Mouse (Mus musculus) embryonic facial prominence, embryonic 14.5 days (tissue): ENCODE measurements around the gene Slc25a43. TPM values are rescaled to one million over a fixed set of nuclear protein-coding genes. Genes with fewer than 3 reads are reported as not detected.

ENCODE experiments used
- ATAC-seq: fragments of 200-750 bp; cut with Nextera tagmentation; 2 replicates; pipeline ENCODE4 v1.8.0; 2017; ENCODE audit warnings: low read depth, moderate number of reproducible peaks, moderate TSS enrichment
- DNase-seq: peaks from one replicate; pipeline ENCODE4 v3.0.0-alpha.2; 2015; ENCODE audit warnings: low spot score
- H3K27ac ChIP-seq: fragments of 300-500 bp; sonication (generic); replicated peaks from 2 replicates; pipeline ENCODE4 v1.5.1; 2014; ENCODE audit warnings: low read depth, mild to moderate bottlenecking, low read length, moderate library complexity
- H3K27me3 ChIP-seq: fragments of 300-500 bp; sonication (generic); replicated peaks from 2 replicates; pipeline ENCODE4 v1.6.1; 2014; ENCODE audit warnings: low read length; ENCODE audit not compliant: control insufficient read depth, insufficient read depth
- H3K36me3 ChIP-seq: fragments of 300-500 bp; sonication (generic); 2 replicates; pipeline ENCODE4 v1.6.1; 2014; ENCODE audit warnings: low read length, mixed read lengths; ENCODE audit not compliant: control insufficient read depth, insufficient read depth
- H3K4me1 ChIP-seq: fragments of 300-500 bp; sonication (generic); 2 replicates; pipeline ENCODE4 v1.6.1; 2014; ENCODE audit warnings: antibody characterized with exemption, low read length; ENCODE audit not compliant: control insufficient read depth, insufficient read depth
- H3K4me2 ChIP-seq: fragments of 300-500 bp; sonication (generic); 2 replicates; pipeline ENCODE4 v1.6.1; 2014; ENCODE audit warnings: low read depth, mild to moderate bottlenecking, low read length, moderate library complexity, mixed read lengths
- H3K4me3 ChIP-seq: fragments of 300-500 bp; sonication (generic); 2 replicates; pipeline ENCODE4 v1.5.1; 2014; ENCODE audit warnings: low read depth, mild to moderate bottlenecking, low read length
- H3K9ac ChIP-seq: fragments of 300-500 bp; sonication (generic); 2 replicates; pipeline ENCODE4 v1.6.1; 2014; ENCODE audit warnings: low read depth, mild to moderate bottlenecking, low read length, moderate library complexity, mixed read lengths
- H3K9me3 ChIP-seq: fragments of 300-500 bp; sonication (generic); 2 replicates; pipeline ENCODE4 v1.6.1; 2016; ENCODE audit warnings: low read length; ENCODE audit not compliant: control insufficient read depth
- WGBS: fragments of 180-500 bp; shearing (Covaris S2); extraction: QIAGEN DNeasy Blood & Tissue Kit; methylation state at CpG from one replicate; pipeline ENCODE4 v1.1.7; 2014; 5-methylcytosine and 5-hydroxymethylcytosine counted together
- polyA plus RNA-seq: library from polyadenylated mRNA; unstranded; fragments of >200 nt; fragmentation: Nextera tagmentation; extraction: Ambion mirVana; gene quantifications from 2 replicates; pipeline ENCODE4 v1.2.1, GENCODE M21; 2014

The Slc25a43 gene
- polyA plus RNA-seq, result 1.5 and 1.9 TPM in 2 replicates

DNA sequence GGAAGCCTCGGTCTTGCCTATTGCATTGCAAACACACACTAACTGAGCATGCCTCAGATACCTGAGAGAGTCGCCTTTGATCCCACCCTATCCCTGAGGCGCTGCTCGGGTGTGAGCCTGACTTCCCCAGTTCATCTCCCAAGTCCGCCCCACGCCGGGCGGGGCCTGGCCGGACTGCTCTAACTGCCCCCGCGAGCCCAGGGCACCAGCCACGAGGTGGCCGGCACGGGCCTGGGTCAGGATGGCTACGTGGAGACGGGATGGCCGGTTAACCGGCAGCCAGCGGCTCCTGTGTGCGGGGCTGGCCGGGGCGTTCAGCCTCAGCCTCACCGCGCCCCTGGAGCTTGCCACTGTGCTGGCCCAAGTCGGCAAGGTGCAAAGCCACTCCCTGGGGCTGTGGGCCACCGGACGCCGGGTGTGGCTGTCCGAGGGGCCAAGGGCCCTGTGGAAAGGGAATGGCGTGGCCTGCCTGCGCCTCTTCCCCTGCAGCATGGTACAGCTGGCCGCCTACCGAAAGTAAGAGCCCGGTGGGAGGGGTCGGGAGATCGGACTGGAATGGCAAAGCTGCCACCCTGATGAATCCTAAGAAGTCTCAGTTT, at the start of gene Slc25a43:
Gene Slc25a43 (plus strand): TSS at position 157 of the 599 bp plus-strand sequence.
- peak within 1 kb of the TSS; percentile 39 for H3K4me3 ChIP-seq
- H3K9ac ChIP-seq, result peak within 1 kb of the TSS; percentile 70
- no peaks in the 10 kb centered on the region for H3K4me1 ChIP-seq
- no peaks in the 10 kb centered on the region for H3K9me3 ChIP-seq
- DNase-seq, result no peak
- peak within 1 kb of the TSS; percentile 69 for H3K4me2 ChIP-seq
- no peaks in the 10 kb centered on the region for H3K27me3 ChIP-seq
- no peaks in the 10 kb centered on the region for H3K36me3 ChIP-seq
- 17% methylated on average over 9 of the region's 36 CpGs for WGBS
- ATAC-seq, result peak; percentile 33; the same call in 1 of the 2 replicates
- no peak within 1 kb of the TSS for H3K27ac ChIP-seq

DNA sequence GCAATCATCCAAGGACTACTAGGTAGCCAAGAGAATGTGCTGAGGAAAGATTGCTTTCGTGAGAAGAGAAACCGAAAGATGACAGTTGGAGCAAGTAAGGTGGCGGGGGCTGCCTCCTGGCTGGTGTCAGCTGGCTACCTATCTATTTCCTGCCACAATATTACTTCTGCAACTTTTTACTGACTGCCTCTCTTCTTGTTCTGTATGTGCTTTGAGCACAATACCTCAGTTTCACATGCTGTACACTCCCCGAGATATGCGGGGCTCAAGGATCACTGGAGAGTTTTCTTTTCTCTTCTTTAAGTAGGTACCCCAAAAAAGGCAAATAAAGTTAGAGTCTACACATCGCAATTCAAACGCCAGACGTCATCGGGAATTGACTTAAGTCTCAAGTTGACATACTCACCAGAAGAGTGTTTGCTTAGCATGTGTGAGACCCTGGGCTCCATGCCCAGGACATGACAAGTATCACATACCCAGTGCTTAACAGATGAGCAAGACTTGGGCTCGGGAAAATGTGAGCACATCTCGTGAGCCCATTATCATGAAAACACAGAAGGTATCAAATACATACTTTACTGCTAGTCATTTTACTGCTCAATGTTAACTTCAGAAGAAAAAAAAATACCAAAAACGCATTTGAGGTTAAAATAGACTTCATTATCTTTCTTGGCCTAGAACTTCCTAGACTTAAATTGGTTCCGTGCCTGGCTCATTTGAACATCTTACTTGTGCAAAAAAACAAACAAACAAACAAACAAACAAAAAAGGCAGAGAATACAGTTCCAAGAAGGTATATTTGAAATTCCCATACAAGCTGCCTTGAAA, 3.1 kb upstream of the Slc25a43 start:
- DNase-seq (no peak), ATAC-seq (no peak)
- no peaks in the 10 kb centered on the region for H3K9me3 ChIP-seq
- no peaks in the 10 kb centered on the region for H3K27me3 ChIP-seq
- WGBS, result 83% methylated on average over 13 of the region's 13 CpGs
- H3K27ac ChIP-seq, result no peak overlapping the region
- no peak overlapping the region for H3K4me3 ChIP-seq
- no peak overlapping the region for H3K4me2 ChIP-seq
- H3K36me3 ChIP-seq, result no peaks in the 10 kb centered on the region
- H3K4me1 ChIP-seq, result no peaks in the 10 kb centered on the region
- no peak overlapping the region for H3K9ac ChIP-seq

DNA sequence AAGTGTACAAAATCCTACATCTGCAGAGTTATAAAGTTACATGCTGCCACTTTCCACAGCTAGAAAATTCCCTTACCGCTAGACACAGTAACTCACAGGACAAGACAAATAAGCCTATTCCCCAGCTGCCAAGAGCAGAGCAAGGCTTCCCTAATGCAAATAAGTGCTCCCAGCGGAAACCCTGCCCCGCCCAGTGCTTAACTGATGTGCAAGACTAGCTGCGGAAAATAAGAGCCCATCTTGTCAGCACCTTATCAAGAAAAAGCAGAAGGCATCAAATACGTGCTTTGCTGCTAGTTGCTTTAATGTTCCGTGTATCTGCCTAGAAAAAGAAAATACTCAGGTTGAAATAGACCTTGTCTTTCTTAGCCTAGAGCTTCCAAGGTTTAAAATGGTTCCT, 2.2 kb upstream of the Slc25a43 start:
- no peaks in the 10 kb centered on the region for H3K9me3 ChIP-seq
- WGBS, result 36% methylated on average over 6 of the region's 6 CpGs
- peak; percentile 61 for DNase-seq

DNA sequence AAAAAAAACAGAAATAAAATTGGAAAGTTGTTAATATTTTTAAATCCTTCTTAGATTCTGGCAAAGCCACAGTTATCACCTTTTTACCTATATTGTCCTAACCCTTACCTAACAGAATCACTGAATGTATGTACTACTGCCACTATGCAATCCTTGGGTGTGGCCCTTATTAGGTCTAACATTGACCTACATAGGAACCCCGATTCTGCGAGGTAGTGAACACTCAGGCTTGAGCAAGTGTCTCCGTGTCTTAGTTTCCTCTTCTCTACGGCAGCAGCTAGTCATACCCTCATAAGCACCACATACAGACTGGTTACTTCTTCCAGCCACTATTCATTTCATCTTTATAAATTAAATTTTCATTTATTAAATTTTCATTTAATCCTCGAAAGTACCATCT, 715 bp upstream of the Slc25a43 start:
- Histone ChIP-seq H3K27me3 (no peaks in the 10 kb centered on the region), H3K27ac (no peak overlapping the region), H3K9me3 (no peaks in the 10 kb centered on the region), H3K4me2 (no peak overlapping the region), H3K4me3 (no peak overlapping the region), H3K36me3 (no peaks in the 10 kb centered on the region), H3K4me1 (no peaks in the 10 kb centered on the region), H3K9ac (no peak overlapping the region)
- WGBS, result 93% methylated on average over 5 of the region's 5 CpGs
- ATAC-seq (no peak), DNase-seq (no peak)

More for the DNA sequence above, 2.2 kb upstream of the Slc25a43 start:
- no peaks in the 10 kb centered on the region for H3K27me3 ChIP-seq
- H3K4me1 ChIP-seq, result no peaks in the 10 kb centered on the region
- no peak overlapping the region for H3K27ac ChIP-seq
- no peaks in the 10 kb centered on the region for H3K36me3 ChIP-seq
- no peak overlapping the region for H3K4me2 ChIP-seq
- no peak for ATAC-seq
- H3K4me3 ChIP-seq, result no peak overlapping the region
- H3K9ac ChIP-seq, result no peak overlapping the region

DNA sequence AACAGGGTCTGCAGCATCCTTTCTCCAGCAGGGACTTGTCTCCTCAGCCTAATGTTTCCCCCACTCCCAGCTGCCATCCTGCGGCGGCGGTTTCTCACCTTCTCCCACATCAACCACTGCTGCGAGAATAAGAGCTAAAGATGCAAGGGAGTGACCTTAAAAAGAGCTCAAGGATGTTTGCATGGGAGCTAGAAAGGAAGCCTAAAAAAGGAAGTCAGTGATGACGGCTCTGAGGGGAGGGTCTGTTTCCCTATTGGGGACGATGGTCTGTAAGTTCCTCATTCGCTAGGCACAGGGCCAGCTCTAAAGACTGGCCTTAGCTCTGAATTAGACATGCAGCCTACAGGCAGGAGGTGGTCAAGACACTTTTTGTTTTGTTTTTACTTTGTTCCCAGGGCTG, 1.3 kb downstream of the Slc25a43 start:
- no peak overlapping the region for H3K9ac ChIP-seq
- H3K36me3 ChIP-seq, result no peaks in the 10 kb centered on the region
- no peak overlapping the region for H3K4me3 ChIP-seq
- H3K4me2 ChIP-seq, result no peak overlapping the region
- H3K27ac ChIP-seq, result no peak overlapping the region
- ATAC-seq, result no peak
- peak; percentile 46 for DNase-seq
- WGBS, result 64% methylated on average over 7 of the region's 7 CpGs
- H3K27me3 ChIP-seq, result no peaks in the 10 kb centered on the region
- H3K9me3 ChIP-seq, result no peaks in the 10 kb centered on the region
- H3K4me1 ChIP-seq, result no peaks in the 10 kb centered on the region

DNA sequence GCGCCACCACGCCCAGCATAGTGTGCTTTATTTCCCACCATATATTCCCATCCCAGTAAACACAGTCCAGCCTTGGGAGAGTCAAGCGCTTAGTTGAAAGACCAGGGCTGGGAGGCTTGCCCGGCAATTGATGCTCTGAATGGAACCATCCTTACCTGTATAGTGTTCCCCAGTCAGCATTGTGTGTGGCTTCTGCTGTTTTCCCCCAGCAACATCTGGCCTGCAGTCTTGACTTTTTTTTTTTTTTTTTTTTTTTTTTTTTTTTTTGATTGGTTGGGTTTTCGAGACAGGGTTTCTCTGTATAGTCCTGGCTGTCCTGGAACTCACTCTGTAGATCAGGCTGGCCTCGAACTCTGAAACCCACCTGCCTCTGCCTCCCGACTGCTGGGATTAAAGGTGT, 1.9 kb downstream of the Slc25a43 start:
- H3K27me3 ChIP-seq, result no peaks in the 10 kb centered on the region
- 86% methylated on average over 7 of the region's 7 CpGs for WGBS

DNA sequence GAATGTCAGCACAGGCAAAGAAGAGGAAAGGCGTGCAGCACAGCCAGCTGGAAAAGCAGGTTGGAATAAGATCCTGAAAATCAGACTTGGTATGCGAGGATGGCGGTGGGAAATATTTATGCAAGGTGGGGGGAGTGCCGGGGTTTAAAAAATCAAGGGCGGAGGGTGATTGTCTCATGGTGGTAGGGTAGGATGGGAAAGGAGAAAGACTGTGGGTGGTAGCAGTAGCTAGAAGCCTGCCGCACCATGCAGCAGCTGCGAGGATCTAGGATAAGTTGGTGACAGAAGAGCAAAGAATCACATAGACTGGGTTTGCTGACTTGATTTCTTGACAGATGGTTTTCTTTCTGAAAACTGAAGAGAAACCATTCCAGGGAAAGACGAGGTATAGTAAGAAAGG, 3.3 kb downstream of the Slc25a43 start:
- Histone ChIP-seq H3K36me3 (no peaks in the 10 kb centered on the region), H3K27me3 (no peaks in the 10 kb centered on the region), H3K9ac (no peak overlapping the region), H3K27ac (no peak overlapping the region), H3K4me1 (no peaks in the 10 kb centered on the region), H3K9me3 (no peaks in the 10 kb centered on the region), H3K4me3 (no peak overlapping the region), H3K4me2 (no peak overlapping the region)
- WGBS, result 61% methylated on average over 8 of the region's 8 CpGs
- ATAC-seq (no peak), DNase-seq (no peak)

More for the DNA sequence above, 1.9 kb downstream of the Slc25a43 start:
- no peaks in the 10 kb centered on the region for H3K4me1 ChIP-seq
- no peaks in the 10 kb centered on the region for H3K36me3 ChIP-seq
- no peak for ATAC-seq
- no peak overlapping the region for H3K27ac ChIP-seq
- DNase-seq, result no peak
- H3K9ac ChIP-seq, result no peak overlapping the region
- no peaks in the 10 kb centered on the region for H3K9me3 ChIP-seq
- no peak overlapping the region for H3K4me3 ChIP-seq
- H3K4me2 ChIP-seq, result no peak overlapping the region

DNA sequence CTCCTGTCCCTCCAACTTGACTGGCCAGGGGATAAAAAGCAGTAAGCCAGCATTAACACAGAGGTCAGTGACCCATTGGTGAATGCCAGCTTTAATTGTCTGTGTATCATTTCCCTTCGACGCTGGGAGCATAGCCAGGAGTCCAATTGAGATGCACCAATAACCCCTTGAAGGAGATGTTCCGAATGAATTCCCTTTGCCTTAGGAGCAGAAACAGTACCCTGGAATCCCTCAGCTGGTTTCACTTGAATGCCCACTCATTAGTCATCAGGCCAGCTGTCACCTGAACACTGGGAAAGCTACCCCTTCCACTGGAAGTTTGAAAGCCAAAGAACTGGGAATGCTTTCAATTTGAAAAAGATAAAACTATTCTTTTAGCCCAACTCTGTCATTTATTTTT, 5.1 kb downstream of the Slc25a43 start:
- Histone ChIP-seq H3K4me3 (no peak overlapping the region), H3K9me3 (no peaks in the 10 kb centered on the region), H3K9ac (no peak overlapping the region), H3K4me2 (no peak overlapping the region), H3K27me3 (no peaks in the 10 kb centered on the region), H3K4me1 (no peaks in the 10 kb centered on the region), H3K36me3 (no peaks in the 10 kb centered on the region), H3K27ac (no peak overlapping the region)
- WGBS, result 41% methylated on average over 3 of the region's 3 CpGs
- DNase-seq (no peak), ATAC-seq (no peak)
